Mouse (Mus musculus): ENCODE results near the gene Lamp2. TPM values are rescaled to one million over a fixed set of nuclear protein-coding genes. Genes with fewer than 3 reads are reported as not detected.

Gene Lamp2
- total RNA-seq (2023) = 30.1 TPM

DNA sequence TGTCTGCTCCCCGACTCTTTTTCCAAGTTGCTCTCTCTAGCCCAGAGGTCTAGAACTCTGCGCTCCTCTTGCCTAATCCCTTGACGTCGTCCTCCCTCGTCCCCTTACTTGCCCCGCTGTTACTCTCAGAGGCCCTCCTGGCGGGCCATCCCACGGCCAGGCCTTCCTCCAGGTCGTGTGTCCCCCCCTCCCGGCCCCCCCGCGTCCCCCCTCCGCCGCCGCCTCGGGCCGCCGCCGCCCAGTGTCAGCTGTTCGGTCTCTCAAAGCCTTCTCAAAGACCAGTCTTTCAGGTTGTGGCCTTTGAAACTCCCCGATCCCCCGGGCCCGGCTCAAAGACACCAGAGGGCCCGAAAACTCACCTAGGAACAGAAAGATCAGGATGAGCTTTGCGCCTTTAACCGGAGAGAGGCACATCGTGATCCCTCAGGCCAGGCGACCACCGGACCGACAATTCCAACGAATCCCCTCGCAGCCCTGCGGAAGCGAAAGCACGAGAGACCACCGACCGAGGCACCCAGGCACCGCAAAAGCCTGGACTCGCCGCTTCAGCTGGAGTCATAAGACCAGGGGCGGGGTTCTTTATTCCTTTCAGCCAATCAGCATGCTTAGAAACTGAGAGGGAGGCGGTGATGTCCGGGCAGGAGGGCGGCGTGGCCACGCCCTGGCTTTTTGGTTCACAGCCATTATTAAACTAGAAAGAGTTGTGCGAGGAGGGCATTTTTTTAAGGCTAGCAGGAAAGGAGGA, at the start of gene Lamp2:
Gene Lamp2, minus strand, starts transcription at position 565 of the 745 bp plus-strand sequence.

Other genes with a start within 250 kb of the Lamp2 start
- gene Tmem255a, start 204.0 kb downstream of the Lamp2 start, total RNA-seq (2023) = 1.8 TPM
- not detected for gene Atp1b4, start 140.3 kb downstream of the Lamp2 start, total RNA-seq (2023)
- gene Cul4b, start 119.7 kb upstream of the Lamp2 start, total RNA-seq (2023) = 35.9 TPM
- gene Mcts1, start 144.1 kb upstream of the Lamp2 start, total RNA-seq (2023) = 69.5 TPM
- gene C1galt1c1, start 178.6 kb upstream of the Lamp2 start, total RNA-seq (2023) = 14.0 TPM

Data from CD4-positive naive resting alpha-beta T cell, adult 57 days (primary cell).